Mouse (Mus musculus) forebrain, postnatal 0 days (tissue): ENCODE data around the gene Ttc7b. TPM values are rescaled to one million over a fixed set of nuclear protein-coding genes. Genes with fewer than 3 reads are reported as not detected.
A peak's percentile ranks its signal among the peaks of the same experiment; 100 is the strongest.

Experiments
- ATAC-seq: fragments of 200-750 bp; cut with Nextera tagmentation; 2 replicates; pipeline ENCODE4 v1.8.0; 2017; ENCODE audit warnings: mild to moderate bottlenecking, moderate library complexity
- DNase-seq: peaks from one replicate; pipeline ENCODE4 v3.0.0-alpha.2; 2015
- H3K27ac ChIP-seq: fragments of 300-500 bp; sonication (generic); 2 replicates; pipeline ENCODE4 v1.5.1; 2014; ENCODE audit warnings: low read depth, mild to moderate bottlenecking, antibody characterized with exemption, low read length, moderate library complexity, mixed read lengths
- H3K27me3 ChIP-seq: fragments of 300-500 bp; sonication (generic); 2 replicates; pipeline ENCODE4 v1.6.1; 2014; ENCODE audit warnings: mild to moderate bottlenecking, low read length, mixed read lengths; ENCODE audit not compliant: insufficient read depth
- H3K36me3 ChIP-seq: fragments of 300-500 bp; sonication (generic); 2 replicates; pipeline ENCODE4 v1.6.1; 2014; ENCODE audit warnings: mild to moderate bottlenecking, moderate library complexity; ENCODE audit not compliant: insufficient read depth
- H3K4me1 ChIP-seq: fragments of 300-500 bp; sonication (generic); 2 replicates; pipeline ENCODE4 v1.6.1; 2014; ENCODE audit warnings: antibody characterized with exemption; ENCODE audit not compliant: insufficient read depth
- H3K4me2 ChIP-seq: fragments of 300-500 bp; sonication (generic); 2 replicates; pipeline ENCODE4 v1.6.1; 2014; ENCODE audit warnings: low read depth, mild to moderate bottlenecking, moderate library complexity
- H3K4me3 ChIP-seq: fragments of 300-500 bp; sonication (generic); 2 replicates; pipeline ENCODE4 v1.5.1; 2014; ENCODE audit warnings: low read depth, low read length, mixed read lengths
- H3K9ac ChIP-seq: fragments of 300-500 bp; sonication (generic); 2 replicates; pipeline ENCODE4 v1.6.1; 2014; ENCODE audit warnings: mild to moderate bottlenecking
- H3K9me3 ChIP-seq: fragments of 300-500 bp; sonication (generic); 2 replicates; pipeline ENCODE4 v1.6.1; 2016; ENCODE audit warnings: low read length
- CTCF ChIP-seq: sonication (generic); IDR thresholded peaks from 2 replicates; pipeline ENCODE4 v1.5.1; 2016; ENCODE audit warnings: antibody characterized with exemption, control low read depth, low read depth
- whole genome bisulfite sequencing: fragments of 180-500 bp; shearing (Covaris S2); extraction: QIAGEN DNeasy Blood & Tissue Kit; methylation state at CpG from one replicate; pipeline ENCODE4 v1.1.7; 2014; 5-methylcytosine and 5-hydroxymethylcytosine counted together
- polyA plus RNA-seq: library from polyadenylated mRNA; unstranded; fragments of >200 nt; fragmentation: Nextera tagmentation; extraction: Ambion mirVana; gene quantifications from 2 replicates; pipeline ENCODE4 v1.2.1, GENCODE M21; 2015
- total RNA-seq: library from RNA; depleted of rRNA; stranded (reverse); fragments of >200 nt; gene quantifications from 2 replicates; pipeline ENCODE4 v1.2.3, GENCODE M21; 2014; rRNA removed

The Ttc7b gene
- 39.6 and 42.2 TPM in 2 replicates for total RNA-seq
- polyA plus RNA-seq, result 7.5 and 10.8 TPM in 2 replicates

DNA sequence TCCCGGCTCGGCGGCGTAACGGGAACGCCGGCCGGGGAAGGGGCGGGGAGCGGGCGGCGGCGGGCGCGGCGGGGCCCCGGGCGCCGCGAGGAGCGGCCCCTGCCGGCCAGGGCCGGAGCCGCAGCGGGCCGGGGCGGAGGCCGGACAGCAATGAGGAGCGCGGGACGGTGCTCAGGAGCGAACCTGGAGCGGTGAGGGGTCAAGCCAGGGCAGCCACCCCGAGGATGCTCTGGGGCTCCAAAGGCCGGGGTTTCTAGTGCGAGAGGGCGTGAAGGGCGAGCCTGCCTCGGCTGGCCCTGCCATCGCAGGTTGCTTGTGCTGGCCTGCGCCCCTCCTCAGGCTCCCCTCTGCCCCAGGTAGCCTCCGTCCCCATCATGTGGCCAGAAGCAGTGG, at the start of gene Ttc7b:
TSS of gene Ttc7b (minus strand) at position 33 of the 393 bp plus-strand sequence.
- Histone ChIP-seq H3K27ac (peak within 1 kb of the TSS; percentile 88), H3K27me3 (no peaks in the 10 kb centered on the region), H3K9ac (peak within 1 kb of the TSS; percentile 98), H3K4me2 (peak within 1 kb of the TSS; percentile 94), H3K4me1 (peaks cover 13% of the 10 kb centered on the region), H3K36me3 (0 out of 2 replicates have a peak, but pooled peaks cover 1% of the 10 kb centered on the region), H3K9me3 (no peaks in the 10 kb centered on the region), H3K4me3 (peak within 1 kb of the TSS; percentile 90)
- ATAC-seq (peak; percentile 77), DNase-seq (peak; percentile 54)
- WGBS, result 2% methylated on average over 41 of the region's 42 CpGs
- TF ChIP-seq CTCF, result peak; percentile 43

DNA sequence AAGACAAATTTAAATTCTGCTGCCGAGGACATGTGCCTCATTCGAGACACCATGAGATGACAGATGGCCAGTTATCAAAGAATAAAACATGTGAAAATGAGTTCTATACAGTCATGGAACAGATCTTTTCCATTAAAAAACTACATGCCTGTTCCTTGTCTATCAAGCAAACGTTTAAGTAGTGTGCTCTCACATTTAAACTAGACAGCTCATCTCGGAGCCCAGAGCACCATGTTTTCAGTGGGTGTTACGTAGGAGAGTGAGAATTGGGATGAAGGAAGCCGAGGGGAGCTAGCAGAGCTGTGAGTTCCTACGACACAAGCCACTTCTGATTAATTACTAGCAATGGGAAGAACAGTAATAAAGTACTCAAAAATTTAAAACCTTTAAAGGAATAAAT, 48.2 kb upstream of the Ttc7b start:
- peak; percentile 22 for DNase-seq

DNA sequence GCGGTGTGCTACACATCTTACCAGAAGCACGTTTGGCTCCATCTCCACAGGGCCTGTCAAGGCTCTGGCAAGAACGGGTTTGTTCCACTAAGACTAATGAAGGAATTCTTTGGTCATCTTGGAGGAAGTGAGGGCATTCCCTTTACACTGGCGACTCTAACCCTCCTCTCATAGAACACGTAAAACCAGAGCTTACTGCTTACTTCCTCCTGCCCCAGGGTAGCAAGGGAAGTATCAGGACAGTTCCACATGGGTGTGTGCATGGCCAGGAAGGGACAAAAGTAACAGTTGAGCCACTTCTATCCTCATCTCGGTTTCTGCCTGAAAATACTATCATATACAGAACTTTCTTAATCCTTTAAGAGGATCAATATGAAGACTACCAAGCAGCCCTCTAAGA, 47.5 kb upstream of the Ttc7b start:
- Histone ChIP-seq H3K9me3 (no peaks in the 10 kb centered on the region), H3K4me1 (no peaks in the 10 kb centered on the region), H3K4me2 (no peak overlapping the region), H3K27ac (peak overlapping the region; percentile 29; the same call in 1 of the 2 replicates), H3K9ac (no peak overlapping the region), H3K27me3 (no peaks in the 10 kb centered on the region), H3K36me3 (peaks cover 8% of the 10 kb centered on the region; the same call in 1 of the 2 replicates), H3K4me3 (no peak overlapping the region)
- WGBS, result 81% methylated on average over 6 of the region's 6 CpGs
- no peak for ATAC-seq
- no peak for DNase-seq
- no peak for TF ChIP-seq CTCF

More for the DNA sequence above, 48.2 kb upstream of the Ttc7b start:
- Histone ChIP-seq H3K4me3 (no peak overlapping the region), H3K36me3 (peaks cover 9% of the 10 kb centered on the region; the same call in 1 of the 2 replicates), H3K4me1 (no peaks in the 10 kb centered on the region), H3K4me2 (no peak overlapping the region), H3K27me3 (no peaks in the 10 kb centered on the region), H3K9ac (no peak overlapping the region), H3K27ac (no peak overlapping the region), H3K9me3 (no peaks in the 10 kb centered on the region)
- 68% methylated on average over 7 of the region's 7 CpGs for WGBS
- TF ChIP-seq CTCF, result no peak
- peak; percentile 77 for ATAC-seq

DNA sequence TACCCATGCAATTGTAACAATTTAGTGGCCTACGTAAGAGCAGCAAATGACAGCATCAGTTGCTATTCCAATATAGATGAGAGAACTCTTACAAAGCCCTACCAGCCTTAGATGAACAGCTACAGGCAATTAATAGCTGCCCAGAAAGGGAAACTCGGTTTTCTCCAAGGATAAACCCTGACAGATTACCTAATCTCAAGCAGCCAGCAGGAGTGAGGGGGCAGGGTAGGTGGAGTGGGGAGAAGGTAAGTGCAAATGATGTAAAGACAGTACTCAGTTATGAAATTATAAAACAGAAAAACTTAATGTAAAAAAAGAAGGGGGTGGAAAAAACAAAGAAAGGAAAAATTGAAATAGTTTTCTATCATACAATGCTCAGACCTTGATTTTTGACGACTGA, 47.0 kb upstream of the Ttc7b start:
- Histone ChIP-seq H3K27ac (peak overlapping the region; percentile 29; the same call in 1 of the 2 replicates), H3K4me3 (no peak overlapping the region), H3K9ac (no peak overlapping the region), H3K27me3 (no peaks in the 10 kb centered on the region), H3K9me3 (no peaks in the 10 kb centered on the region), H3K4me2 (no peak overlapping the region), H3K4me1 (no peaks in the 10 kb centered on the region), H3K36me3 (0 out of 2 replicates have a peak, but pooled peaks cover 4% of the 10 kb centered on the region)
- WGBS, result 83% methylated on average over 3 of the region's 3 CpGs
- no peak for TF ChIP-seq CTCF
- no peak for DNase-seq
- no peak for ATAC-seq

DNA sequence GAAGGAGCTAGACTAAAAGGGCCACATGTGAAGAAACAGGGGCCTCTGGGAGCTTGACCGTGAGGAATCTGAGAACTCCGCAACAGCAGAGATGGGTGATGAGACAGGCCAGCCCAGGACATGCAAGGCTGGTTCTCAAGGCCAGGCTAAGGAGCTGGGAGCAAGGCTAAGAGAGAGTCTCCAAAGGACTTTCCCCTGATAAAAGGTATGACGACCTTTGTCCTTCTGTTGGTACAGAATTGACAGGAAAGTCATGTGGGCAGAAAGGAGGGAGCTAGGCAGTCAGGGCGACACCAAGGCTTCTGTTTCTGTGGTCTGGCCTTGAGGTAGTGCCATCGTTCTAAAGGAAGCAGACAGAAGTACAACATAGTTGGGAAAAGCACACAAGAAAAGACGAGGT, 33.0 kb upstream of the Ttc7b start:
- no peaks in the 10 kb centered on the region for H3K9me3 ChIP-seq
- H3K9ac ChIP-seq, result no peak overlapping the region
- no peak overlapping the region for H3K4me2 ChIP-seq
- peaks cover 12% of the 10 kb centered on the region for H3K36me3 ChIP-seq
- ATAC-seq (no peak), DNase-seq (no peak)
- no peaks in the 10 kb centered on the region for H3K27me3 ChIP-seq
- no peak for TF ChIP-seq CTCF
- WGBS, result 92% methylated on average over 6 of the region's 6 CpGs
- no peaks in the 10 kb centered on the region for H3K4me1 ChIP-seq
- H3K4me3 ChIP-seq, result no peak overlapping the region
- H3K27ac ChIP-seq, result no peak overlapping the region

DNA sequence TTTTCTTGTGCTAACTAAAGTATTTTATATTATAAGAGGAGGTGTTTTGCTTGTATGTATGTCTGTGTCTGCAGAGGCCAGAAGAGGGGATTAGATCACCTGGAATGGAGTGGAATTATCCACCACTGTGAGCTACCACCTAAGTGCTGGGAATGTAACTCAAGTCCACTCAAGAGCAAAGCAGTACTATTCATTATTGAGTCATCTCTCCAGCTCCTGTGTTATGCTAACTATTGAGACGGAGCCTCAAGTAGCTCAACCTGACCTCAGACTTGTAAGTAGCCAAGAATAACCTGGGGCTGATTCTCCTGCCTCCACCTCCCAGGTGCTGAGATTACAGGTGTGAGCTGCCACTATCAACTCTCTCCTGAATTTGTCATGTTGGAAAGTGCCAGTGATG, 31.3 kb upstream of the Ttc7b start:
- WGBS, result 90% methylated on average over 1 of the region's 1 CpGs
- no peak overlapping the region for H3K27ac ChIP-seq
- DNase-seq, result no peak
- ATAC-seq, result no peak
- no peak overlapping the region for H3K4me2 ChIP-seq
- no peaks in the 10 kb centered on the region for H3K27me3 ChIP-seq
- no peak overlapping the region for H3K4me3 ChIP-seq
- H3K9me3 ChIP-seq, result no peaks in the 10 kb centered on the region
- H3K9ac ChIP-seq, result no peak overlapping the region
- no peaks in the 10 kb centered on the region for H3K4me1 ChIP-seq
- H3K36me3 ChIP-seq, result peaks cover 12% of the 10 kb centered on the region
- no peak for TF ChIP-seq CTCF

DNA sequence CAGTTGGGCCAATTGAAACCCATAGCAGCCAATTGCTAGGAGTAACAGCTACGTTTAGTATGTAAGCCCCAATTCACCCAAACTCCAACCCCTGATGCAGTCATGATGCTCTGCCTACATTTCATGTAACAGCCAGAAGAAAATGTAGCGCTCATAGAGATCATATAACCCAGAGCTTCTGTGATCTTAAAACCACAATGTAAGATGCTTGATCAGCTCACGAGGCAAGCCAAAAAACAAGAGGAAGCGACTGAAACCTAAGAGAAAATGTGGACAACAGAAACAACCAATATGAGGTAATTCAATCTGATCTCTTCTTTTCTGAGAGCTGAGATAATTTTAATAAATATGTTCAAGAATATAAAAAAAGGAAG, 23.6 kb upstream of the Ttc7b start:
- no peak overlapping the region for H3K4me3 ChIP-seq
- H3K9me3 ChIP-seq, result no peaks in the 10 kb centered on the region
- DNase-seq, result no peak
- no peaks in the 10 kb centered on the region for H3K27me3 ChIP-seq
- no peak for ATAC-seq
- H3K4me2 ChIP-seq, result no peak overlapping the region
- no peak overlapping the region for H3K27ac ChIP-seq
- H3K9ac ChIP-seq, result no peak overlapping the region
- no peaks in the 10 kb centered on the region for H3K4me1 ChIP-seq
- TF ChIP-seq CTCF, result no peak
- no peaks in the 10 kb centered on the region; the same call in 1 of the 2 replicates for H3K36me3 ChIP-seq
- WGBS, result 90% methylated on average over 4 of the region's 4 CpGs
